Mouse (Mus musculus) adrenal gland, postnatal 4 days (tissue): ENCODE measurements around the gene Pde6g. TPM values are rescaled to one million over a fixed set of nuclear protein-coding genes. Genes with fewer than 3 reads are reported as not detected.

Experiments
- DNase-seq, 2 experiments: peaks; one replicate each; pipeline ENCODE4 v3.0.0; 2021 to 2022; ENCODE audit warnings: low spot score in 2 of 2, mixed read lengths in 2 of 2
- total RNA-seq, 2 experiments: library from RNA; stranded (reverse); gene quantifications; 2 replicates each; pipeline ENCODE4 v1.2.3; 2021

Pde6g gene
- total RNA-seq, 2 experiments from 2014 or later: 0.25 TPM; not detected in 1

DNA sequence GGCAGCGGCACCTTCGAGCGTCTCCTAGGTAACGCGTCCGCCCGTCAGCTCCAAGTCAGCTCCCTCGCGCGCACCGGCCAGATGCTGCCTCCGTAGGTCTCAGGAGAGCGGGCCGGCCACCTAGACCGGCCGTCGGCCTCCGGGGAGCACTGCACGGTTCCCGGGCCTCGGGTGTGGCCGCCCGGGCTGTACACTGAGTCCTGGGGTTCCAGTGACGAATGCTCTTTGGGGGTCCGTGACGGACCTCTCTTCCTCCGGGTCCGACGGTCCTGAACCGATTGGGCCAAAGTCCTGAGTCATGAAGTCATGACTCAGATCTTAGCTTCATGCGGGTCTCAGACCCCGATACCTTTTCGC is 14.4 kb upstream of the Pde6g start:
- no peak for DNase-seq

DNA sequence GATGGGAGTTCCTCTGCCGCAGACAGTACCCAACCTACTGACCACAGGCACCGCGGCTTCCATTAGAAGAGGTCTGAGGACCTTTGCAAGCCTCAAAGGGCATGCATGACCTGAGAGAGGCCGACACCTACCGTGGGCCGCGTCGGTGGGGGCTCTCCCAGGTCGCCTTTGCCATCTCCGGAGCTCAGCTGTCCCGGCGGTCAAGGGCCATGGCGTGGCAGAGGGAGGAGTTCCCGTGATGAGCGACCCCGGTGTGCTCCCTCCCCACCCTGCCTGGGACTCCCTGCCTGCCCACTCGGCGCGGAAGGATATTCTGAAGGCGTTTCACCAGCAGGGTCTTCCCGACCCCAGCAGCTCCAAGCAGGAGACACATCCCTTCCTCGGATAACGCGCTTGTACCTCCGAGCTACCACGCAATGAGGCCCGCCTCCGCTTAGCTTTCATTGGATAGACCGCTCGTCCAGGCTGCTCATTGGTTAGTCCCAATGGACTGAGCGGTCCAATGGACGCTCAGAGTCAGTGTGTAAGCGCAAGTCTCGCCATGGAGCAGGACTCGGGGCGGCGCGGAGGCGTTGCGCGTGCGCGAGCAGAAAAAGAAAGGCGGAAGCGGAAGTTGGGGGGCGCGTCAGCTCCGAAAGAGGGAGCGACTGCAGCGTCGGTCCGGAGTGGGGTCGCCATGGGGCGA is 13.9 kb upstream of the Pde6g start, which contains the start of gene Arl16:
TSS of gene Arl16 (minus strand) at position 557 of the 685 bp plus-strand sequence.
- peak; percentile 74 to 85 for DNase-seq

- no peak for DNase-seq
Measured at GRCm38 (mm10) chr11:120465521-120465920, 12.2 kb upstream of the Pde6g start.

- DNase-seq: no peak
Measured at GRCm38 (mm10) chr11:120464365-120464764, 11.1 kb upstream of the Pde6g start.

GRCm38 (mm10) chr11:120463536-120463935 is 10.2 kb upstream of the Pde6g start:
- no peak for DNase-seq

DNA sequence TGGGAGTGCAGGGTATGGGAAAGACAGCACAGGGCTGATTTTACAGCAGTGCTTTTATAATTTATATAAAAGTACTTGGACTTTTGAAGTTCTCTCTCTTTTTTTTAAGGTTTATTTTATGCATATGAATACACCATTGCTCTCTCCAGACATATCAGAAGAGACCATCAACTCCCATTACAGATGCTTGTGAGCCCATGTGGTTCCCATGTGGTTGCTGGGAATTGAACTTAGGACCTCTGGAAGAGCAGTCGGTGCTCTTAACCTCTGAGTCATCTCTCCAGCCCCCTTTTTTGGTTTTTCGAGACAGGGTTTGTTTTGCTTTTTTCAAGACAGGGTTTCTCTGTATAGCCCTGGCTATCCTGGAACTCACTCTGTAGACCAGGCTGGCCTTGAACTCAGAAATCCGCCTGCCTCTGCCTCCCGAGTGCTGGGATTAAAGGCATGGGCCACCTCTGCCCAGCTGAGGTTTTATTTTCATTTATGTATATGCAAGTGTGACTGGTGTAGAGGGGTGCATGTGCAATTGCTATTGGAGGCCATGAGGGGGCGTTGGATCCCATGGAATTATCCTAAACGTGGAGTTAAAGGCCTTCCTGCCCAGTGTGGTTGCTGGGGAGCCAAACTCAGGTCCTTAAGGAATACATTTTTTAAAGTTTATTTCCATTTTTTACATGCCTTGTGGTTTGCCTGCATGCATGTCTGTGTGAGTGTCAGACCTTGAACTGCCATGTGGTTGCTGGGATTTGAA is 5.7 kb upstream of the Pde6g start:
- no peak for DNase-seq

DNA sequence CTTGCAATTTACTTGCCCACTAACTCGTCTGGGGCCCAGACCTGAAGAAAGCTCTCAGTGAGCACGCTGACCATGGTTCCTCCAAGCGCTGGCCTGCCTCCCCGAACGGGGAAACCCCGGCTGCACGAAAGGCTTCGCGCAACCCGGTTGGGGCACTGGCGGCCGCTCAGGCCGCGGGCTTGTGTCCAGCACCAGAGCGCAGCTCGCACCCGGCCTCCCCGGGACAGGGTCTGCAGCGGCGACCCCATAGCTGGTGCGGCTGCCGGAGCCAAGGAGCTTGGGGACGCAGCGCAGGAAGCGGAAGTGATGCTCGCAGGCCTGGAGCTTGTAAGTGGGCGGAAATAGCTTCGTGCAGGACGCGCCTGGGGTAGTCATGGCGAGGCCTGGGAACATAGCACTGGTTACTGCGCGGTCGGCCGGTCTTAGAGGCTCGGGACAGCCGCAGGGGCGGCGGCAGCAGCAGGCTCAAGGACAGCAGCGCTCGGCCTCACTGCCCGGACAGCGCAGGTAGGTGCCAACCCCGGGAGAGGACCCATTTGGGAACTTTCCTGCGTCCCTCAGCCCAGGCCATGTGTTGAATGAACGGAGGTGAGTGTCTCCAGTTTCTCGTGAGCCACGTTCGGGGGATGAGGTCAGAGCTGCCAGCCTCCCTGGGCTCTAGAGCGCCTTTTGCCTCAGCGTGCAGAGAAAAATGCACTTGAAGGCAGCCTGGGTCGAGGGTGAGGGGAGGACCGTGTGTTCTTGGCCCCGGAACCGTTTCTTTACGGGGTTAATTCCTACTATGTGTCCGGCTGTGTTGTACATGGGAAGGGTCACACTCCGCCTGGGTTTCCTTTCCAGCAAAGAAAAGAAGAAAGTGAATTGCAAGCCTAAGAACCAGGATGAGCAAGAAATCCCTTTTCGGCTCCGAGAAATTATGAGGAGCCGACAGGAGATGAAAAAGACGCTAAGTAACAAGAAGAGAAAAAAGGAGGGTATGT is 4.8 kb upstream of the Pde6g start, which contains the start of the genes Oxld1 and Ccdc137:
TSS of gene Oxld1 (minus strand) at position 297 of the 980 bp plus-strand sequence.
TSS of gene Ccdc137 (plus strand) at position 344 of the 980 bp plus-strand sequence.
- peak; percentile 52 to 58 for DNase-seq

GRCm38 (mm10) chr11:120457370-120457769 is 4.1 kb upstream of the Pde6g start:
- DNase-seq: no peak

DNA sequence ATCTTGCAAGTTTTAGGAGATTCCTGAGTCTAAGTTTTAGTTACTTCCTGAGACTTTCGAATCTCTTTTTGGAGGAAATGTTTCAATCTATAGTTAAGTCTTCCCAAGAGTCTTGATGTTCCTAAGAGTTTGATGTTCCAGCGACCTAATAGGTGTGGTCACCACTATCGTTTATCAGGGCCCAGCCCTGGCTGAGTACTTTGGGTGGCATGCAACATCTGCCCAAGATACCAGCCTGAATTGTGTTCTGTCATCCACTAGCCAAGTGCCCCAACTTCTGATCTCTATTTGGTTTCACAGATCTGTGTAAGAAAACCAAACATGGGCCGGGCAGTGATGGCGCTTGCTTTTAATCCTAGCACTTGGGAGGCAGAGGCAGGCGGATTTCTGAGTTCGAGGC is 2.1 kb upstream of the Pde6g start:
- DNase-seq: no peak

GRCm38 (mm10) chr11:120454965-120455364 is 1.7 kb upstream of the Pde6g start:
- no peak for DNase-seq

DNA sequence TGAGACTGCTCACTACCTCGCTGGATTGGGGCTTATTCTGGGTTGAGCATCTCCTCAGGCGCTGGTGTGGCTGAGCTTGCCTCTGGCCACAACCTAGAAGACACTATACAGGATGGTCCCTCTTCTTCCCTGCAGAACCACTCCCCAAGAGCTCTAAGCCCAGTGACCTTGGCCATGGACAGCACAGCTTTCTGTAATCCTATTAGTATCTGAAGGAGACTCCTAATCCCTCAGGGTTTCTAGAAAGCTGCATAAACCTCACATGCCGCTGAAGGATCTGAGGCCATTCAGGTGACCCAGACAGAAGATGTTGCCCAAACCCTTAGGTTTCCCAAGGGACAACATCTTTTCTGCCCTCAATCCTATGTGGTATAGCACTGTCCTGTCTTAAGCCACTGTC is 1.1 kb downstream of the Pde6g start:
- DNase-seq: no peak

DNA sequence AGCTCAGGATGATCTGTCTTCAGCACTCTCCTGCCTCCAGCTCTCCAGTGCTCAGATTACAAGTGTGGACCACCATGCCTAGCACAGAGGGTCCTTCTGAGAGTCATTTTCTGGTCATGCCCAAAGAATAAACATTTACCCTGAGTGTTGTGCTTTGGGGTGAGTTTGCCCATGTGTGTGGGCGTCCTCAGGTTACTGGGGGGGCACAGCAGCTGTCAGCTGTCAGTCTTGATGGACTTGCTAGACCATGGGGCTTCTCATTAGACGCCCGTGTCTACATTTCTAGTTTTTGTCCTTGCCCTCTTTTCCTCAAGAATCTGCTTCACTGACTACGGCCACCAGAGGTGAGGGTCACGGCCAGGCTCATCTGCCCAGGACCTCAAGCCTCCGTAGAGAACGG is 6.1 kb downstream of the Pde6g start:
- DNase-seq: no peak

- no peak for DNase-seq
Measured at GRCm38 (mm10) chr11:120445475-120445874, 7.8 kb downstream of the Pde6g start.

DNA sequence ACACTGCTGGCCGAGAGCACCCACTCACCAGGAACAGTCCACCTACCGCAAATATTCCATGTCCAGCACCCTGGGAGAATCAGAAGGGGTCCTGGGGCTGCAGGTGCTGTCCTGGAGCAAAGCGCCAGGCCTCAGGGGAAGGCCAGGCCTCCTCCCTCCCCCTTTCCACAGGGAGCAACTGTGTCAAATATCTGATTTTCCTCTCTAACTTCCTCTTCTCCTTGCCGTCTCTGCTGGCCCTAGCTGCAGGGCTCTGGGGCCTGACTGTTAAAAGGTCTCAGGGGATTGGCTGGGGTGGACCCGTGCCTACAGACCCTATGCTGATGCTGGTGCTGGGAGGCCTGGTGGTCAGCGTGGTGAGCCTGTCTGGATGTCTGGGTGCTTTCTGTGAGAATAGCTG is 9.2 kb downstream of the Pde6g start:
- DNase-seq: no peak

- DNase-seq: no peak
Measured at GRCm38 (mm10) chr11:120442765-120443280, 10.5 kb downstream of the Pde6g start.

- DNase-seq: no peak
Measured at GRCm38 (mm10) chr11:120442344-120442743, 11.0 kb downstream of the Pde6g start, which contains the start of gene Tspan10. Gene Tspan10 (plus strand): TSS chr11:120442644.

DNA sequence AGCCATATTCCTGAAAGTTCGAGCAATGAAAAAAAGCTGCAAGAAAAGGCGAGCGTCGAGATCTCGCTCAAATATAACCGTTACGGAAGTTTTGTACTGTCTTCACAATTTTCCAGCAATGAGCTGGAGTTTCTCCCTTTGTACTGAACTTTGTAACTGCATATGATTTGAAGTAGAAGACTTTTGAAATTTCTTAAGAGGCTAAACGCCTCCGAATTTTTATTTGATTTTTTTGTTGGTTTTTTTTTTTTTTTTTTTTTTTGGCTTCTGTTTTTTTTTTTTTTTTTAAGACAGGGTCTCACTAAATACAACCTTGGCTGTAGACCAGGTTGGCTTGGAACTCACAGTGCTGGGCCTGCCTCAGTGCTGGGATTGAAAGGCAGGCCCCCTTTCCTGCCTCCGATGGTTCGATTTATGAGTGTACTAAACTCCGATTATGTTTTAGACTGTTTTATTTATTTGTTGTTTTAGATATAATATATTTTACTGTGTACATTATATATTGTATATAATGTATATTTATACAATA is 15.4 kb downstream of the Pde6g start:
- DNase-seq: no peak

DNA sequence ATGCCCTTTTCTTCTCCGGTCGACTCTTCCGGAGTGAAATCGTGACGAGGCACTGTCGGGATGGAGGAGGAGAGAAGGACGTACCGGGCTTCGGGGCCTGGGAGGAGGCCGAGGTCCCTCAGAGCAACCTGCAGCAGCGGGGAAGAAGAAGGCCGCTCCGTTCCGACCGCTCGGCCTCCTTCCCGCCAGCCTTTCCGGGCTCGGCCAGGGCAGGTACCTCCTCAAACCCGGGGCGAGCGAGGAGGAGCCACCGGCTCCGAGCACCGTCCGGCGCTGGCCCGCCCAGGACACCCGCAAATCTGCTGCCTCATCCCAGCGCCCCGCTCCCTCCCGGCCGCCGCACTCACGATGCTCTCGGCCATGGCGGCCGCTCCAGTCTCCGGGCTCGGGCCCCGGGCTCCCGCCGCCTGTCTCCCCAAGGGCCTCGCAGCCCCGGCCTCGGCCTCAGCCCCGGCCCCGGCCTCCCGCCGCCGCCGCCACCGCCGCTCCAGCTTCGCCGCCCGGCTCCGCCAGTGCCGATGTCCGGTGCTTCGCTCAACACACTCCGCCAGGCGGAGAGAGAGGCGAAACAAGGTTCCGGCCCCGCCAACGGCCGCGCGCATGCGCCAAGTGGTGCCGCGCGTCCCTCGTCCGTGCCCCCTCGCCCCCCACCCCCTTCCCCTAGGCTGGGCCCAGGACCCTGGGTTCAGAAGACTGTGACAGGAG is 16.0 kb downstream of the Pde6g start, which contains the start of gene Nploc4:
TSS of gene Nploc4 (minus strand) at position 557 of the 705 bp plus-strand sequence.
- peak; percentile 77 to 89 for DNase-seq

DNA sequence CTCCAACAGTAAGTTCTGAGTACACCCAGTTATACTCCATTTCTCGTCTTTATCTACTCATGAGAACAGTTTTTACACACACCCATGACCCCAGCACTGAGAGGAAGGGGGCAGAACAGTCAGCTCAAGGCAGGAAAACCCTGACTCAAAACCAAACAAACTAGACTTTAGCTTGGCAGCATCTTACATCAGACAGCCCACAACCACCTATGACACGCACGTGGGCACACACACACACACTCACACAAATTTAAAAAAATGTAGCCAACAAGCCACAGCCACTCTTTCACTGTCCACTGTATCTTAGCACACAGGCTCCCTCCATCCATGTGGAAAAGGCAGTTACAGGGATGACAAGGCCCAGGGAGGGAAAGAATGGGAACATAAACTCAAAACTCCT is 26.6 kb downstream of the Pde6g start:
- DNase-seq: no peak
